Mouse (Mus musculus) thymus, postnatal 36 days (tissue): ENCODE results near the gene Slc34a3.
A peak's percentile ranks its signal among the peaks of the same experiment; 100 is the strongest.

Experiments used
- DNase-seq, 2 experiments: peaks; one replicate each; pipeline ENCODE4 v3.0.0; 2022; ENCODE audit warnings: mixed read lengths in 2 of 2

Gene Slc34a3

GRCm38 (mm10) chr2:25193330-25193770 lies 40.8 kb downstream of the Slc34a3 start:
- DNase-seq, result peak; percentile 80 to 84

GRCm38 (mm10) chr2:25187841-25188240 lies 46.3 kb downstream of the Slc34a3 start:
- DNase-seq, result no peak

GRCm38 (mm10) chr2:25186575-25186930 lies 47.6 kb downstream of the Slc34a3 start:
- DNase-seq, result no peak

GRCm38 (mm10) chr2:25185625-25186574 lies 48.3 kb downstream of the Slc34a3 start:
- peak; percentile 69 to 70 for DNase-seq

GRCm38 (mm10) chr2:25184496-25184895 lies 49.7 kb downstream of the Slc34a3 start:
- DNase-seq, result no peak

- peak; percentile 21 to 44 for DNase-seq
Observed at GRCm38 (mm10) chr2:25183336-25183735, 50.8 kb downstream of the Slc34a3 start.

- DNase-seq, result no peak
Observed at GRCm38 (mm10) chr2:25182664-25183063, 51.5 kb downstream of the Slc34a3 start.

- no peak for DNase-seq
Observed at GRCm38 (mm10) chr2:25181891-25182397, 52.2 kb downstream of the Slc34a3 start.

GRCm38 (mm10) chr2:25180973-25181890 lies 52.9 kb downstream of the Slc34a3 start:
- peak; percentile 59 to 69 for DNase-seq

- peak; percentile 90 to 92 for DNase-seq
Observed at GRCm38 (mm10) chr2:25180478-25180903, 53.7 kb downstream of the Slc34a3 start, which contains the start of gene Nrarp. Nrarp (plus strand) TSS chr2:25180758.

GRCm38 (mm10) chr2:25179566-25180217 lies 54.5 kb downstream of the Slc34a3 start:
- no peak for DNase-seq
